Mouse (Mus musculus) MEL (cell line): ENCODE data around the gene Dnaja3.

Experiments used
- CTCF ChIP-seq, 3 experiments: IDR thresholded peaks in 2 of 3; conservative IDR thresholded peaks in 1 of 3; 2 replicates each; pipeline ENCODE4 v1.5.1; 2011 to 2012; ENCODE audit warnings: low read length in 3 of 3, low read depth in 2 of 3, mild to moderate bottlenecking in 2 of 3, improper control_type of control experiment in 1 of 3, inconsistent platforms in 1 of 3, mixed read lengths in 1 of 3, moderate library complexity in 1 of 3; ENCODE audit not compliant: control insufficient read depth in 1 of 3, insufficient read depth in 1 of 3, poor library complexity in 1 of 3, severe bottlenecking in 1 of 3
- SIN3A ChIP-seq: IDR thresholded peaks from 2 replicates; pipeline ENCODE4 v1.6.1; 2012; ENCODE audit warnings: low read length, improper control_type of control experiment, inconsistent platforms
- UBTF ChIP-seq: IDR thresholded peaks from 2 replicates; pipeline ENCODE4 v1.6.1; 2012; ENCODE audit warnings: low read depth, mild to moderate bottlenecking, inconsistent platforms, low read length, improper control_type of control experiment, moderate library complexity, borderline replicate concordance; ENCODE audit not compliant: insufficient read depth
- USF1 ChIP-seq: IDR thresholded peaks from 2 replicates; pipeline ENCODE4 v1.6.1; 2014; ENCODE audit warnings: low read depth, mild to moderate bottlenecking, inconsistent platforms, low read length, improper control_type of control experiment, moderate library complexity

GRCm38 (mm10) chr16:4628898-4629419 is 10.8 kb upstream of the Dnaja3 start:
- TF ChIP-seq USF1: no peak
- no peak for TF ChIP-seq SIN3A
- no peak for TF ChIP-seq UBTF
- TF ChIP-seq CTCF (IDR thresholded peaks at IDR 0.05 in 2 of 3, conservative IDR thresholded peaks at IDR 0.05 in 1 of 3; ENCODE audit: control insufficient read depth in 1 of 3, insufficient read depth in 1 of 3, low read depth in 2 of 3, low read length in 3 of 3, poor library complexity in 1 of 3, severe bottlenecking in 1 of 3): no peak
